Mouse (Mus musculus) CD4-positive helper T cell, adult 2 months (primary cell): ENCODE measurements around the gene Tmem265.

Experiments
- DNase-seq: peaks from one replicate; pipeline ENCODE4 v3.0.0-alpha.2; 2012; ENCODE audit warnings: low read depth, missing footprints, low spot score

Gene Tmem265

DNA sequence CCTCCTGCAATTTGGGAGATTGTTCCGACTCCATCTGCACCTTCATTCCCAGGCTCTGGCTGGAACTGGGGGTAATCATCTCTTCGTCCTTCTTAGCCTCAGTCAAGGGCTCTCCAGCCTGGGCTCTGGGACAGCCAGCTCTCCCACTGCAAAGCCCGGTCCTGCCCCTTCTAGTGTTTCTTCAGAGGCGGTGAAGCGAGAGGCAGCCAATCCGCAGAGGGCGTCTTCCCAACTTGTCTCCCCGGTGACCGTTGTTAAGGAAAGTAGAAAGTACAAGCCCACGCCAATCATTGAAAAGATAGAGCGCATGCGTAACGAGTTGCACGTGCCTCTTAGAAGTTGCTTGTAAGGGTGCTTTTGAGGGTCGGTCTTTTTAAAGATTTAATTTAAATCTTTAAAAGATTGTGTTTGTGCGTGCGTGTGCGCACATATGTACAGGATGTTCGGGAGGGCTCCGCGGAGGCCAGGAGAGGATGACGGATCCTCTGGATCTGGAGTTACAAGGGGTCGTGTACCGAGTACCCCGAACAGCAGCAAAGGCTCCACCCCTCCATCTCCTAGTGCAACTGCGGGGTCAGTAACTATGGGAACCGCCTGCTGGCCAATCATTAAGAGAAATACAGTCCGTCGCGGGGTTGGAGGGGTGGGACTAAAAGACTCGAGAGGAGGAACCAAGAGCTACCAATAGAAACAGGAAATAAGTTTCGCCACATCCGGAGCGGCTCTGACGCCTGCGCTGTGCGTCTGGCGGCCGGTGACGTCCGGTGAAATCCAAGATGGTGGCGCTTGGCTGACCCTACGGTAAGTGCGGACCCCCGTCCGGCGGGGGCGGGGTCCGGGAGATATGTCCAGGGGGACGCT, 27.1 kb downstream of the Tmem265 start, which contains the start of the genes Ccdc189 and Rnf40:
Gene Ccdc189 (minus strand): TSS at position 585 of the 861 bp plus-strand sequence.
Gene Rnf40 (plus strand): TSS at position 757 of the 861 bp plus-strand sequence.
- peak; percentile 96 for DNase-seq

DNA sequence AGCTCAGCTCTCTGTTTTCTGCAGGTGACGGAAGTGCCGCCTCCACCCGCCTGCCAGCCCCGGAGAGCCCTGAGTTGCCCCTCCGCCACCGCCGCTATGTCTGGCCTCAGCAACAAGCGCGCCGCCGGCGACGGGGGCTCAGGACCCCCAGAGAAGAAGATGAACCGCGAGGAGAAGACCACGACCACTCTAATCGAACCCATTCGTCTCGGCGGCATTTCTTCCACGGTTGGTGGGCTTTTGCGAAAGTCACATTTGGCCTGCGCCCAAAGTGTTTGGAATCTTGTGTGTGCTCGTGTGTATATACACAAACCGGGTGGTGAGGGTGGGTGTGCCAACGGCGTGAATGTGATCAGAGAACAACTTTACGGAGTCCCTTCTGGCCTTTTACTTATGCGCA, 27.7 kb downstream of the Tmem265 start:
- no peak for DNase-seq

DNA sequence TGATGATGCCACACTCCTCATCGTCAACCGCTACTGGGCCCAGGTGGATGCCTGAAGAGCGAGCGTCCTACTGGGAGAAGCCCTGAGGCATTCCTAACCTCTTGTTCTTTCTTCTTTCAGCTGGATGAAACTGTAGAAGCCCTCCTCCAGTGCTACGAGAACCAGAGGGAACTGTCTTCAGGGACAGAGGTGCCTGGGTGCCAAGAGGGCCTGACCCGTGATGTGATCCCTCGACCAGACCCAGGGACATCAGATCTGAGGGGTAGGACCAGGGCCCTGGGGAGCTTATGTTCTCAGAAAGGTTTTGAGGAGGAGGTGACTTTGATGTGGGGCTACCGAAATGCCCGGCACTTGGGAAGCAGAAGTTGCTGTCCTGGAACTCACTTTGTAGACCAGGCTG, 28.4 kb downstream of the Tmem265 start:
- no peak for DNase-seq

DNA sequence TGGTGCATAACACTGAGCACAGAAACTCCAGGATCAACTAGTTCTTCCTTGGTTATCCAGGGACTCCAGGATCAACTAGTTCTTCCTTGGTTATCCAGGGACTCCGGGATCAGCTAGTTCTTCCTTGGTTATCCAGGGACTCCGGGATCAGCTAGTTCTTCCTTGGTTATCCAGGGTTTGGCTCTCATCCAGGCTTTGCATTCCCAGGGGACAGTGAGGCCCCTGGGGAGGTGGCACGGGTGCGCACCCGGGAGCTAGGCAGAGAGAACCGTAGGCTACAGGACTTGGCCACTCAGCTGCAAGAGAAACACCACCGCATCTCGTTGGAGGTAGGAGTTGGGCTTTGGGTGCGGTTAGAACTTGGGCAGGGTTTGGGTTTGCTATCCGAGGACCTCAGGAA, 29.9 kb downstream of the Tmem265 start:
- no peak for DNase-seq

DNA sequence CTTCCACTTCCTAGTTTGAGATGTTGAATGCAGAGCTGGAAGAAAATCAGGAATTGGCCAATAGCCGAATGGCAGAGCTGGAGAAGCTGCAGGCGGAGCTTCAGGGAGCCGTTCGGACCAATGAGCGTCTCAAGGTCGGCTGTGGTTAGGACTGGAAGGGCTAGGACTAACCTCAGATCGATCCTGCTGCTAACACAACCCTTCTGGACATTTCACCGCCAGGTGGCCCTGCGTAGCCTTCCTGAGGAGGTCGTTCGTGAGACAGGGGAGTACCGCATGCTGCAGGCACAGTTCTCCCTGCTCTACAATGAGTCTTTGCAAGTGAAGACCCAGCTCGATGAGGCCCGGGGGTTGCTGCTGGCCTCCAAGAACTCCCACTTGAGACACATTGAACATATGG, 31.4 kb downstream of the Tmem265 start:
- no peak for DNase-seq

DNA sequence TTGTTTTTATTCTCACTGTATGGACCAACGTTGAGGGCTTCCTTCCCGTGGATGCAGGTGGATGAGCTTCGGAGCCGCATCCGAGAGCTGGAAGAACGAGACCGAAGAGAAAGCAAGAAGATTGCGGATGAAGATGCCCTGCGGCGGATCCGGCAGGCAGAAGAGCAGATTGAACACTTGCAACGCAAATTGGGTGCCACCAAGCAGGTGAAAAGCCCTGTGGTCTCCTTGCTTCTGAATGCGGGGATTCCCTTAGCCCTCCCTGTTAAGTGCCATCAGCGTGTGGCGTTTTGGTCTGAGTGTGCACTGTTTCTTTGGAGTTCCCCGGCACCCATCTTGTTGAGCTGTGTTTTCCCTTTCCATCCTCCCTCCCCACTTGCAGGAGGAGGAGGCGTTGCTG, 35.6 kb downstream of the Tmem265 start:
- no peak for DNase-seq

DNA sequence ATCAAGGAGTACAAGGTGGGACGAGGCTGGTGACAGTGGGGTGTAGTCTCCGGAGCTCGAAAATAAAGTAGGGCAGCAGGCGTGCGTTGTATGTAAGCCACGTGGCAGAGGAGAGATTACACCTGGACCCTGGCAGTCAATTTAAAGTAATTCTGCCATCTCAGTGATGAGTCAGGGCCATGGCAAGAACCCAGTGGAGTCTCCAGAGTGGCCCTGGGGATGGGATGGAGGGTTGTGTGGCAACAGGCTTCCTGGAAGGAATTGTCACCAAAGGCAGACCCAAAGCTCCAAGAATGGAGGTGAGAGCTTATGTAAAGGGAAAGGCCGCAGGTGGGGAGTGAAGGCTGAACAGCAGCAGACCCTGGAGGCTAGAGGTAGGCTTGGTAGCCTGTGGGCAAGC, 39.4 kb downstream of the Tmem265 start:
- no peak for DNase-seq

DNA sequence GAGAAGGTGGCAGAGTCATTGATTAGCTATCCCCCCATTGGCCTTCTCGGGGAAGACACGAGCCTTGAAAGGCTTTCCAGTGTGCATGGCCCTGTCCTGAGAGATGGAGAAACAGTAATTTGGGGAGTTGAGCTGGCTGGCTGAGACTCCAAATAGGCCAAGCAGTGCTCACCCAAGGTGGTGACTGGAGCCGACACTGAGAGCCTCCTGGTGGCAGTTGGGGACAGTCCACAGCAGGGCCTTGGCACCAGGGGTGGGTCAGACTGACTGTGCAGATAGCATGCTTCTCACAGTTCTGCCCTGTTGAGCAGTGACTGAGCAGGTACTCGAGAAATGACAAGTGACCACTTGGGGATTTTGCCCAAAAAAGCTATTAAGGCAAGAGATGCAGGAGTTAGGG, 40.5 kb downstream of the Tmem265 start:
- DNase-seq = no peak

DNA sequence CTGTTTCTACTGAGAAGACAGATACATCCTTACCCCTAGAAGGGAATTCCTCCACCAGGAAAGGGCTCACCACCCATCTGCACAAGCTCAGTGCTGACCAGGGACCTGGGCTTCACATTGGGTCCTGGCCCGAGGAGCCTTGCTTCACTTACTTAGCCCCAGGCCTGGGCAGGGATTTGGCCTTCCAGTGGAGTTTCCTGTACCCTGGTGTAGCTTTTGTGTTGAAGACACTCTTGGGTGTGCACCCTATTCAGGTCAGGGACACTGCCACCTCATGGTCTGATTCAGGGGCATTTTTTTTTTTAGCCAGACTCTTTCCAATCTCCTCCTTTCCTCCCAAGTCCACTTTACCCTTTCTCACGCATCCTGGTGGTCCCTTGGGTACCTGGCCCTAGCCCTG, 41.7 kb downstream of the Tmem265 start:
- DNase-seq = no peak

DNA sequence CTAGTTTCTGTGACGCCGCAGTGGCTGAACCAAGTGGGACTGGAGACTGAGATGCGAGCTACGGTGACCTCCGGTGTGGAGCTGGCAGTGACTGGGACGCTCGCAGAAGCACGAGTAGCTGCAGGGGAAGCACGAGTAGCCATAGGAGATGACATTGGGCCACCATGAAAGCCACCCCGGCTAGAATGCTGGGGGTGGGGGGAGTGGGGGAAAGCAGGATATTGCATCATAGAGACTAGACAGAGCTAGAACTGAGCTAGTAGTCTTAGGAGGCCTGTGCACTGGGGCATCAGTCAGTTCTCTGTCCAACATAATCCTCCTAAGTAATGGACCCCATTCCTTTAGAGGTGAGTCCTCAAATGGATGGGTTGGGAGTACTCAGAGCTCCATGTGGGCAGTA, 43.1 kb downstream of the Tmem265 start:
- DNase-seq = no peak

DNA sequence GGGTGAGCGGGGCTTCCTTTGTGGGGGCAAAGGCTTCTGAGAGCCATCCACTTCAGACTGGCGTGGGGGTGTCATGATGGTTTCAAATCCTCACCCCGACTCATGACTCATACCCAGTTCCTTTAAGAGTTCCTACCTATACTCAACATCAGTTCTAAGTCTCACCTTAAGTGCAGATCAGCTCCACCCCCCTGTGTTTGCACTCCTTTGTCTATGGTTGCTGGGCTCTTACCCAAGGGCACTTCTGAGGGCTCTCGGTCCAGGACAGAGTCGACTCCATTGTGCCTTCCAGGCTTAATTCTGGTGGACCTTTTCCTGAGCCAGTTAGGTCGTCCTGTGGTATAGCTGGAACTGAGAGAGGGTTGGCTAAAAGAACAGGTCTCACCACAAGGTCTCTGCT, 46.0 kb downstream of the Tmem265 start:
- no peak for DNase-seq

DNA sequence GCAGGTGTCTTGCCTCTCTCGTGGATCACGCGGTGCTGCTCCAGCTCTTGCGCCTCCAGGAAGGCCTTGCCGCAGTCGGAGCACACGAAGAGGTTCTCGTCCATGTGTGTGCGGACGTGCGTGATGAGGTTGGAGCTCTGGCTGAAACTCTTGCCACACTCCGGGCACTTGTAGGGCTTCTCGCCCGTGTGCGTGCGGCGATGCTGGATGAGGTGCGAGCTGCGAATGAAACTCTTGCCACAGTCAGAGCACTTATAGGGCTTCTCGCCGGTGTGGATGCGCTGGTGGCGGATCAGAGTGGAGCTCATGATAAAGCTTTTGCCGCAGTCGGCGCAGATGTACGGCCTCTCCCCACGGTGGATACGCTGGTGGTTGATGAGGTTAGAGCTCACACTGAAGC, 49.8 kb downstream of the Tmem265 start:
- DNase-seq = no peak

DNA sequence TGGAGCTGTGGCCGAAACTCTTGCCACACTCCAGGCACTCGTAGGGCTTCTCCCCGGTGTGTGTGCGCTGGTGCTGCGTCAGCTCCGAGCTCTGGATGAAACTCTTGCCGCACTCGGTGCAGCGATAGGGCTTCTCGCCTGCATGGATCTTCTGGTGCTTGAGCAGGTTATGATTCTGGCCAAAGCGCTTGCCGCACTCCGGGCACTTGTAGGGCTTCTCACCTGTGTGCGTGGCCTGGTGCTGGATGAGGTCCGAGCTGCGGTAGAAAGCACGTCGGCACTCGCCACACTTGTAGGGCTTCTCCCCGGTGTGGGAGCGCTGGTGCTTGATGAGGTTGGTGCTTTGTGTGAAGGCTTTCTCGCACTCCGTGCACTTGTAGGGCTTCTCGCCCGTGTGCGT, 50.4 kb downstream of the Tmem265 start:
- DNase-seq = no peak

DNA sequence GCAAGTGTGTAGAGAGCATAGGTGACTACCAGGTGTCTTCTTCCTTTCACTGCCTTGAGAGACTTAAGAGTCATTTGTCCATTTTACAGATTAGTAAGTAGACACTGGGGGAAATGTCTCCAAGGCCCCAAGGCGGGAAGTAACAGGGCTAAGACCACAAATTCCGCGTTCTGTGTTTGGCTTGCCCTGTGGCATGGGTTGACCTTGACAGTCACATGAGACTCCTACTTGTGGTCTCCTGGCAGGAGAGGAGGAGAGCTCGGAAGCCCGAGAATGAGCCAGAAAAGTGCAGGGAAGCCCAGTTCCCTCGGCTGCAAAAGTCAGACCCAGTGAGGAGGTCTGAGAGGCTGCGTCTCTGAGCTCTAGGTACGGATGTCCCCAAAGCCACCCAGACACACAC, 52.3 kb downstream of the Tmem265 start:
- DNase-seq = no peak

DNA sequence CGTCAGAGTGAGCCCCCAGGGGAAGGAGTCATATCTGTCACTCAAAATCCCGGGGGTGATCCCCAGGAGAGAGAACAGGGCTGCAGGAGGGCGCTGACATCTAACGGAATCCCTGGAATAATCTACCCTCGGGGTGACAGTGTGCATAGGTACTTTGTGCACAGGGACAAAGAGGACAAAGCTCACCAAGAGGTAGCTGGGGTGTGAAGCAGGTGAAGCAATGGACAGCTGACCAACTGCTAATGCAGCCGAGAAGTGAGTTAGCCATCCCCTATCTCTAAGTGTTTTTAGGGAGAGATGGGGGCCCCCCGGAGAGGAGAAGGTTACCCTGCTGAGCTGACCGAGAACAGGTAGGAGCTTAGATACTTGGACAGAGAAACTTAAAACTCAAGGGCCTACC, 52.9 kb downstream of the Tmem265 start:
- no peak for DNase-seq

DNA sequence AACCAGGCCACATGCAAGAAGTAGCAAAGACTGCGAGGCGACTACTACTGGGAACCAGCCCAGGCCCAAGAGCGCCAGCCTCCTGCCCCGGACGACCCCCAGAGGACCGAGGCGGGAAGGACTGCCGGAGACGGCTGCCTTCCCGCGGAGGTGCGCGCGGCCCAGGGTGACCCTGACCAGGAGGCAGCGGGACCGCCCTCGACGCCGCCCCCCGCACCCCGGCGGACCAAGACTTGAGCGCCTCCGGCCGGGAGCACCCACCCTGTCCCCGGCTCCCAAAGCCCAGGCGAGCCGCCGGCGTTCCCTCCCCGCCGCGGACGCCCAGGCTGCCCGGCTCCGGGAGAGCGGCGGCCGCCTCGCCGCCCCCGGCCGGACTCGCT, 53.3 kb downstream of the Tmem265 start:
- DNase-seq = peak; percentile 34

DNA sequence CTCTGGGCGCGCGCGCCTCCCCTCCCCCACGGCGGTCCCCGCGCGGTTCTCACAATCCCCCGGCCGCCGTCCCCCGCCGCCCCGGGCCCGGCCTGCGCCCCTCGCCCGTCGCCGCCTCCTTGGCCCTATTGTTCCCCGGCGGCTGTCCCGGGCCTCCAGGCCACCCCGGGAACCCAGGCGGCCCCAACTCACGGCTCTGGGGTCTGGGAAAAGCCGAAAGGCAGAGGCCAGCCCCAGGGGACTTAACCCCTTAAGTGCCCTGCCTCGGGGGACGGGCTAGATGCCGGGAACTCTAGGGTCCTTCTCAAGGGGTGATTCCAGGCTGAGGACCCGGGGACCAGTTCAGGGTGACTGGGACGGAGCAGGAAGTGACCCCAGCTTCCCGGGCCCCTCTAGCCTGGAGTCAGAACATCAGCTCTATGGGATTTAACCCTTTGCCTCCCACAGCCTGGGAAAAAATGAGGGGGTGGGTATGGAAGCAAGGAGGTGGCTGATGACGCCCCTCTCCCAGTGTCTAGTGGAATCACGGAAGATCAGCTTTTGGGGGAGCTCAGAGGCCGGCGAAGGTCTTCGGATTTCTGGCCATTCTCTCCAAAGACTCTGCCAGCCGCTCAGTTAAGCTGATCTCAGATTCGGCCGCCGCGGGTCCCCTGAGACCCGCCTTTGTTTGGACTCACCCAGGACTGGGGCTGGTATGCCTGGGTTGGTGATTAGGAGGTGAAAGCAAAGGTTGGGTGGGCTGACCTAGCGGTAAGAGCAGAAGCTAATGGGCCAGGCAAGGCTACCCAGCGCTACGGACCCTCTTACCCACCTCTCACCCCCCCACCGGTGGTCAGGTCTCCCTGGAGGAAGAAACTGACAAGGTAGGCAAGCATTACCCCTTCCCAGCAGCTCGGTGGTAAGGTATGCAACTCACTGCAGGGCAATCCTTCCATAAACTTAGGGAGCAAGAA, 54.0 kb downstream of the Tmem265 start, which contains the start of gene Zfp629:
Gene Zfp629 (minus strand): TSS at position 907 of the 953 bp plus-strand sequence.
- DNase-seq = peak; percentile 21

DNA sequence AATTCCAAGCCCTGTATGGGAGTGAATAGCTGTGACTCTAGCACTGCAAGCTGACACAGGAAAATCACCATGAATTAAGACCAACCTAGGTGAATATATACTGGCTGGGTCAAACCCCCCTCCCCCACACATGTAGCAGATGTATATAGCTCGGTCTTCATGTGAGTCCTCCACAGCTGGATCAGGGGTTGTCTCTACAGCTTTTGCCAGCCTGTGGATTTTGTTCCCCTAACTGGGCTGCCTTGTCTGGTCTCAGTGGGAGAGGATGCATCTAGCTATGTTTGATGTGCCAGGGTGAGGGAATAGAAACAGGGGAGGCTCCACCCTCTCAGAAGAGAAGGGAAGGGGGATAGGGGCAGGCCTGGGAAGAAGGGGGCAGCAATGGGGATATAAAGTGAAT, 55.1 kb downstream of the Tmem265 start:
- no peak for DNase-seq
